Mouse (Mus musculus): ENCODE data around the gene Hist1h1a.
A peak's percentile ranks its signal among the peaks of the same experiment; 100 is the strongest.
"Not testable (repeated sequence)": the region's sequence is repeated elsewhere in the genome, so short reads cannot be mapped to it uniquely, and the experiment has no call there.

The Hist1h1a gene

DNA sequence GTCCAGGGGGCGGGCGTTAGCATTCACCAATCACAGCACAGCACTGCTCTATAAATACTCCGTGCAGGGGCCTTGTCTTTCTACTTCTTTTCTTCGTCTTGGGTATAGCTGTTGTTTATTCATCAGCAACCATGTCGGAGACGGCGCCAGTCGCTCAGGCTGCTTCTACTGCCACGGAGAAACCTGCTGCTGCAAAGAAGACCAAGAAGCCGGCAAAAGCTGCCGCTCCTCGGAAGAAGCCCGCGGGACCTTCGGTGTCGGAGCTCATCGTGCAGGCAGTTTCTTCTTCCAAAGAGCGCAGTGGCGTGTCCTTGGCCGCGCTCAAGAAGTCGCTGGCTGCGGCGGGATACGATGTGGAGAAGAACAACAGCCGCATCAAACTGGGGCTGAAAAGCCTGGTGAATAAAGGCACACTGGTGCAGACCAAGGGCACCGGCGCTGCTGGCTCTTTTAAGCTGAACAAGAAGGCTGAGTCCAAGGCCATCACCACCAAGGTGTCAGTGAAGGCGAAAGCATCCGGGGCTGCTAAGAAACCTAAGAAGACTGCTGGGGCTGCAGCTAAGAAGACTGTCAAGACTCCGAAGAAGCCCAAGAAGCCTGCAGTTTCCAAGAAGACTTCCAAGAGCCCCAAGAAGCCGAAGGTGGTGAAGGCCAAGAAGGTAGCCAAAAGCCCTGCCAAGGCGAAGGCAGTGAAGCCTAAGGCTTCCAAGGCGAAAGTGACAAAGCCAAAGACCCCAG is at the start of gene Hist1h1a:
Gene Hist1h1a (plus strand): TSS at position 81 of the 738 bp plus-strand sequence.
- DNase-seq (ENCODE audit: low spot score), result peak; percentile 83

DNA sequence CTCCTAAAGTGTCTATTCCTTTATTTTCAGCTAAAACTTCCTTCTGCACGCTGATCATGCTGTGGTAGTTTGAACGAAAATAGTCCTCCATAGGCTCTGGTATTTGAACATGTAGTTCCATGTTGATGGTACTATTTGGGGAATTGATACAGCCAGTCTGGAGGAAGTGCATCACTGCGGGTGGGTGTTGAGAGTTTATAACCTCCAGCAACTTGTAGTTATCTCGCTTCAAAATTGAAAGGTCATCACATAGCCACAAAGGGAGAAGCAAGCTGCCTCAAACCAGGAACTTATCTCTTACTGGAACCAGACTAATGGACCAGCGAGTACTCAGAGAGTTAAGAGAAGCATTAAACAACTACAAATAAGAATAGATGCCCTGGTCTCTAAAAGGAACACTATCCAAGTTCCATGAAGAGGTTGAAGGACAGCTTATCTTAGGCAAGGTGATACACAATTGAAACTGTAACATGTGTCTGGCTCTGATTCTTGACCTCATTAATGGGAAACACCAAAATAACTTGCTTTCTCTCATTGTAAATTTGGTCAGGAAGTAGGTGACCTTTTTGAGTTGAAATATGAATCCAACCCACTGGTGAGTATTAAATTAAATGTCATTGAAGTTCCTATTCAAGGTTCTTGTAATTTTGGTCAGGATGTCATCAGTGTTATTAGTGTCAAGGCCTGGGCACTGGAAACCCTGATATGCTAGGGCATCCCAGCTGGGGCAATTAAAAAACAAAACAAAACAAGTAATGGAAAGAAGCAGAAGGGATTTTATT is 47.0 kb upstream of the Hist1h1a start:
- DNase-seq (ENCODE audit: low spot score), result no peak

DNA sequence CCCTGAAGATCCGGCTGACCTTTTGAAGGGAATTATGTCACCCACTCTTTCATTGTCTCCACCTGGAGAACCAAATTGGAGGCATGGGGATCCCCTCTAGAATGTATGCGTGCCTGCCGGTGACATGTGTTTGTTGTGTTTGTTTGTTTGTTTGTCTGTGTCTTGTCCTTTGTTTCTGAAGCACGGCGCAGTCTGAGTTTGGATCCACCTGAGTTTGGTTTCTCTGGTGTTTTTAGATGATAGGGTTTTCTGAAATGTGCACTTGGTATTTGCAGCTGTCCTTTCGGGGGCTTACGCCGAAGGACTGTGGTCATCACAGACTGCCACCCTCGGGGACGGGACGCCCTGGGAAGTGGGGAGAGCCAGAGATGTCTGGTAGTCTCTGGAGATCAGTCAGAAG is 46.3 kb upstream of the Hist1h1a start:
- no peak for DNase-seq (ENCODE audit: low spot score)

DNA sequence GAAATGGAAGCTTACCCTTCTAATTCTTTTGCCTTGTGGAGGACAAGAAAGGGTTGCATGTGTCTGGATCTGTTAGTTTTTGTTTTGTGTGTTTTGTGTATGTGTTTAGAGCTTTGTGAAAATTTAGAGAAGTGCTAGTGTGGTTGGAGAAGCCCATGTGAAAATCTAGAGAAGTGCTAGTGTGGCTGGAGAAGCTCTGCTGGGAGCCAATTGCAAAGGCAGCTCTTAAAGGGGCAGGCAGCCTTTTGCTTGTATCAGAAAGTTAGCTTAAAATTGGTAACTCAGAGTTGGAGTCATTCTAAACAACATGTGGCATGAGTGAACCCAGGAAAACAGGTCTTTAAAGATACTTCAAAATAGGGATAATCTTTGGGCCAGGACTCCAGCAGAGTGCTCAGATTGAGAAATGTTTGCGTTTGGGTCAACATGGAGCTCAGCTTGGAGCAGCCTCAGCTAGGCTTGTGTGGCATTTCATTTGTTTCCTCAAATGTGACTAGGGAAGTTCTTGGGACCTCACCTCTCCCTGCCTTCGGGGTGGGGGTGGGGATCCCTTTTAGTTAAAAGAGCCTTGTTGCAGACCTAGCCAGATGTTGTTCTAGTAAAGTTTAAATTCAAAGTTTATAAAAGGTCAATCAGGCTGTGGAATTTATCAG is 45.7 kb upstream of the Hist1h1a start:
- not testable (repeated sequence) for DNase-seq (ENCODE audit: low spot score)

DNA sequence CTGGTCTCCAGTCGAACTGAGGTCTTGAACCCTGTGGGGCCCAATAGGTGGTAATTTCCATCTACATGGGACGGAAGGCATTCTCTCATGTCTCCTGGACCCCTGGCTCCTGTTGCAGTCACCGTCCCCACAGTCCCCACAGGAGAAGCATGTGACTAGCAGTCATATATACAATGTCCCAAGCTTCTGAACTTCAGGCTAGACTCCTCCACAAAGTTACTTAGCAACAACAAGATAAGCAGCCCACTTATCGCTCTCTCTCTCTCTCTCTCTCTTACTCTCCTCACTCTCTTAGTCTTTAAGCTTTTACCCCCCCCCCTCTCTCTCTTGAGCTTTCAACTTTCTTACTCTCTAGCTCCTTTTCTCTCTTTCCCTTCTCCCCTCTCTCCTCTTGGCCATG is 39.2 kb upstream of the Hist1h1a start:
- no peak for DNase-seq (ENCODE audit: low spot score)

DNA sequence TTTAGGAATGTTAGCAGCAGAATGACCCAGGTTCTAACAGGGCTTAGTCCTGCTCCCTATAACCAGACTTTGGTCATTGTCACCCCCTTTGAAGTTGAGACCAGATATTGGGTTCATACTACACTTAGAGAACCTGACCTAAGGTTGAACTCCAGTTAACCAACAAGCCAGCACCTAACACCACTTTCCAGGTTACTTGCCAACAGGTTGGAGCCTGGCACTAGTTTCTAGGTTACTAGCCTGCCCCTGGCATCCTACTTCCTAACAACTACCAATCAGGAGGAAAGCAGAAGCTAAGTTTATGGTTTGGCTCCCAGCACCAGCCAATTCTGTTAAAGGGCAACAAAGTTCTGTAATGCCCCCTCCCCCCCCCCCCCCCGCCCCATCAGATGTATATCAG is 38.3 kb upstream of the Hist1h1a start:
- no peak for DNase-seq (ENCODE audit: low spot score)

DNA sequence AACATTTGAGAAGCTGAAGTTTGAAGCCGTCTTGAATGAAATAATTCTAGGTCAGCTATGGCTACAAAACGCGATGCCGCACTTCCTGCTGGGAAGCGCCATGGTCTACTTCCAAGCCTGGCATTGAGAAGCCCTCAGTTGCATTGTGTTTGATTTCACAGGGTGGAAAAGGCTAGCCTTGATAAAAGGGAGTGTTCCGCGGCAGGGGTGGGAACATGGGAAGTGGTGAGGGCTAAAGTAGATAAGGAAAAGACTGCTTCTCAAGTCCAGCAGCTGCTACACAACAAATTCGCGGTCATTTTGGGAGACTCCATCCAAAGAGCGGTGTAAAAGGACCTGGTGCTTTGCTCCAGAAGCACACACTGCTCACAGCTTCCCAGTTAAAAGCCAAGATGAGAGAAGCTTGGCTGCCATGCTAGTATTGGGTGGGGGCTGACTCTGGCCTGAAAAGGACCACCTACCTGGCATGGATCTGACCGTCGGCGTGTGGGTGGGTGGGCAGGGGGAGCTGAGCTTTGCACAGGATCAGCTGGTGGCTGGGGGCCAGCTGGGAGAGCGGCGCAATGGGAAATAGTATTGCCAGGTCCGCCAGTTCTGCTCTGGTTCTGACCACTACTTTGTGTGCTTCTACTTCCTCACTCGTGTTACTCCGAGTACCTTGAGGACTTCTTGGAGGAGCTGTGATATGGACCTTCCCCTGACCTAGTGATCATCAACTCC is 34.8 kb upstream of the Hist1h1a start:
- no peak for DNase-seq (ENCODE audit: low spot score)

DNA sequence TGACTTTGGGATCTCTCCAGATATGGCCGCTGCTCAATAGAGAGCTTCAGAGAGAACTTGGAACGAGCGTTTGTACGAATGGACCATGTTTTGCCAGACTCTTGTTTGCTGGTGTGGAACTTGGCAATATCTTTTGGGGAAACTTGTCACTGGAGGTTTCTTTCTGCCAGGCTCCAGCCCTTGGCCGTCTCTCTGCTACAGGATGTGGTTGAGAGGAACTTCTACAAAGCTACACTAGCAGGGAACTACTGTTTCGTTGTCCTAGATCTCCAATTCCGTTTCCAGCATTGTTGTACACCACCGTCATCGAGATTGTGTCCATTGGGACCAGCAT is 34.3 kb upstream of the Hist1h1a start:
- no peak for DNase-seq (ENCODE audit: low spot score)

DNA sequence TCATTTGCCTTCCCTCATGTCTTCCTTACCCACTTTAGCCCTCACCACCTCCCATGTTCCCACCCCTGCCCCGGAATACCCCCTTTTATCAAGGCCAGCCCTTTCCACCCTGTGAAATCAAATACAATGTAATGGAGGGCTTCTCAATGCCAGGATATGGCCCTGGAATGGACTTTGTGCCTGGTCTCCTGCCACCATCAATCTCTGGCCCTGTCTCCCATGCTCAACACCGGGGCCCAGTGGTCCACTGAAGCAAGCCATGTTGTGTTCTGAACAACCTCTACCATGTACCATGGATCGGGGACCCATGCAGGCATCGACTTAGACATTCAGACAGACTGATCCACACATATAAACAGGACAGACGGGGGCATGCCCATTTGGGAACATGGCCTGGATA is 33.8 kb upstream of the Hist1h1a start:
- no peak for DNase-seq (ENCODE audit: low spot score)

DNA sequence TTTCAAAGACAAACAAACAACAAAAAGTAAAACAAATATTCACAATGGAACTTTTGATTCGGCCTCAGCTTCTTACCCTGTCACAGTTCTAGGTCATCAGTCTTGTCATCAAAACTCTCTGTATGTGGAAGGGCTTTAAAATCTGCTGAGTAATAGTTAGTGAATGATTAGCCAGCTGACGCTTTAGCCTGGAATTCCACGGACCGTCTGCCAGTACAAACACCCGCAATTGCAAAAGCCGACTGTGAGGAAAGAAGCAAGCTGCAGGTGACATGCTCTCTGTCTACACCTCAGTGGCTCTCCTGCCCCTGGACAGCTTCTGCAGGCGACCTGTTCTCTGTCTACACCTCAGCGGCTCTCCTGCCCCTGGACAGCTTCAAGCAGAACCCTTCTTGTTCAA is 33.0 kb upstream of the Hist1h1a start:
- DNase-seq (ENCODE audit: low spot score), result no peak

DNA sequence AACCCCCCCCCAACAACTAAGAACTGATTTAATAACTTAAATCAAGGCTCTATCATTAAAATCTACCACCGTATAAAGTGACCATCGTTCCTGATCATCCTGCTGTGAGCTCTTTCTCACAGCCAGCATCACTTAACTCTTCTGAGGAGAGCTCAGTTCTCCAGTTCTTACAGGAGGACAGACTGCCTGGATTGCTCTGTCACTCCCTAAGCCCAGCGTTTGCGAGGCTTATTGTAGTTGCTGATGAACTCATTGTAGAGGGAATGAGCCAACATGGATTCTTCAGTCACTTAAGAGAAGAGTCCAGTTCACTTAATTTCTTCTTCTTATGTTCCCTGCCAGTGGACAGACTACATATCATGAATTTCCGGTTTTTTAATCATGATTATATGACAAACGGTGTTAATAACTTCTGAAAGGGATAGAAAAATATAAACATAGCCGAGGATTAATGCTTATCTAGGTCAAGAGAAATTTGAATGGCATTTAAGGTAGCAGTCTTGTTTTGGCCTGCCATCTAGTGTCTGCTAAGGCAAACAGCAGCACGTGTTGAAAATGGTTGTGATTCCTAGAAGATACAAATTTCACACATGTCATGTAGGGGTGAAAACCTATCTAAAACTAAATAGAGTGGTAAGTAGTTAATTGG is 31.2 kb upstream of the Hist1h1a start:
- peak; percentile 40 for DNase-seq (ENCODE audit: low spot score)

DNA sequence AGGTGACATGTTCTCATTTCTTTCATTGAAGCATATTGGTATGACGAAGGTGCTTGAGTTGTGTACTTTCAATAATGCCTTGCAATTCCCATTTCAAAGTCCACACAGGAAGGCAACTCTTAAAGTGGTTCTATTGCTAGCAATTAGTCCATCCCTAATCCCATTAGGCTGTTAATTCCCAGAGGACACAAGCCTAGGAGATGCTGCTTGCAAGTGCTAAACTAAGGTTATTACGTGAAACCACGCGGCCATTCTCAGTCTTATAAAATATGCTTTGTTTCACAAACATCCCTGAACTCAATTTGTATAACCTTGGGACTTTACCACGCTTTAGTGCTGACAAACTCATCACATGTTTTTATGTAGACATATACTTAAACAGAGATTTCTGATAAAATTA is 26.4 kb upstream of the Hist1h1a start:
- DNase-seq (ENCODE audit: low spot score), result no peak

DNA sequence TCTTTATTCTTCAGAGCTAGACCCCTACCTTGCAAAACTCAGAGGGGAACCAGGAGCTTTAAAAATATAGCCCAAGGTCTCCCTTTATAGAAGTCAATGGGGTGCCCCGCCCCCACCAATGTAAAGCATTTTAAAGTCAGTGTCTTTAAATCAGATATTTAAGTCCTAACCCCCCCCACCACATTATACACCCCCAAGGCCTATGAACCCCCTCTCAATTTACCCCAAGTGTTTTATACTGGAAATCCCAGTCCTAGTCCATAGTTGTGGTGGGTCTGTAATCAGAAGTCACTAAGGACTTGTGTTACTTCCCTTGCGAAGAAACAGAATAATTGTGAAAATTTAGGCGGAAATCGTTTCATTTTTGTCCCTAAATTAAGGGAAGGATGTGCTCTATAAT is 25.4 kb upstream of the Hist1h1a start:
- DNase-seq (ENCODE audit: low spot score), result no peak

DNA sequence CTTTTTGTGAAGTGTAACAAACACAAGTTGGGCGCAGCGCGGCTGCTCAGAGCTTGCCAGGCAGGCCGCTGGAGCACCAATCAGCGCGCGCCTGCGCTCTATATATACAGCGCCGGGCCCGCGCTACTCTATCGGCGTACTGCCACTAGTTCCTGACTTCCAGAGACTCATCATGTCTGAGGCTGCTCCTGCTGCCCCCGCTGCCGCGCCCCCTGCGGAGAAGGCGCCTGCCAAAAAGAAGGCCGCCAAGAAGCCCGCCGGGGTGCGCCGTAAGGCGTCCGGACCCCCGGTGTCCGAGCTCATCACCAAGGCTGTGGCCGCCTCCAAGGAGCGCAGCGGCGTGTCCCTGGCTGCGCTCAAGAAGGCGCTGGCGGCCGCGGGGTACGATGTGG is 24.8 kb upstream of the Hist1h1a start, which contains the start of gene Hist1h1c:
Gene Hist1h1c (plus strand): TSS at position 132 of the 392 bp plus-strand sequence.
- DNase-seq (ENCODE audit: low spot score), result peak; percentile 92

DNA sequence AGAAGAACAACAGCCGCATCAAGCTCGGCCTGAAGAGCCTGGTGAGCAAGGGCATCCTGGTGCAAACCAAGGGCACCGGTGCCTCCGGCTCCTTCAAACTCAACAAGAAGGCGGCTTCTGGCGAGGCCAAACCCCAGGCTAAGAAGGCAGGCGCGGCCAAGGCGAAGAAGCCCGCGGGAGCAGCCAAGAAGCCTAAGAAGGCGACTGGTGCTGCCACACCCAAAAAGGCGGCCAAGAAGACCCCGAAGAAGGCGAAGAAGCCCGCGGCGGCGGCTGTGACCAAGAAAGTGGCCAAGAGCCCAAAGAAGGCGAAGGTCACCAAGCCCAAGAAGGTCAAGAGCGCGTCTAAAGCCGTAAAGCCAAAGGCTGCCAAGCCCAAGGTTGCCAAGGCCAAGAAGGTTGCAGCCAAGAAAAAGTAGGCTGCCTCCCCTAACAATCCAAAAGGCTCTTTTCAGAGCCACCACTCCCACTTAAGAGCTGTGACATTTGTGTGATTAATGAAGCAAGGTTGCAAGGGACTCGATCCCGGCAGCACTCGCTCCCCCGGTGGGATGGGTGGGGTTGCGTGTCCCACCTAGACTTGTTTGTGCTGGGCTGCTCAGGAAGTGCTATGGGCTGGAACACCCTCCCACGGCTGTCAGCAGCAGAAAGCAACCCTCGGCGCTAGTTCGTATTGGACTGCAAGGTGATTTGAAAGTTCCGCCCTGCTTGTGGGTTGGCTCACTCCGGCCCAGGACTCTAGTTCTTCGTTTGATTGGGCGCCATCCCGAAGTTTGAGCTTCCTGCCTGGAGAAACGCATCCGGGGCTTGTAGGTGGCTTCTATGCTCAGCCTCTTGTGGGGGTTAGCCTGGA is 24.2 kb upstream of the Hist1h1a start:
- DNase-seq (ENCODE audit: low spot score), result peak; percentile 93

DNA sequence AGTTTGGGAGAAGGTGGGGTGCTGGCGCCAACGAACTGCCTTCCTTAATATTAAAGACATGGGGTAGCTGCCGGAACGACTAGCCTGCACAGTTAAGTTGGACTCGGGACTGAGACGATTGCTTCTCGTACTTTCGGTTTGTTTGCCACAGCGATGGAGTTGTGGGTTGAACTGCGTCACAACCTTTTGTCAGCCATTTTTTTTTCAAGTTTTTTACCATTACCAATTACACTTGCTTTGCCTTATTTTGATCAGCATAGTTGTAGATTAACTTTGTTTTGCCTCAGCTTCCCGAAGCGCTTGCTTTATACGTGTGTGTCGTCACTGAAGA is 23.6 kb upstream of the Hist1h1a start:
- DNase-seq (ENCODE audit: low spot score), result no peak

DNA sequence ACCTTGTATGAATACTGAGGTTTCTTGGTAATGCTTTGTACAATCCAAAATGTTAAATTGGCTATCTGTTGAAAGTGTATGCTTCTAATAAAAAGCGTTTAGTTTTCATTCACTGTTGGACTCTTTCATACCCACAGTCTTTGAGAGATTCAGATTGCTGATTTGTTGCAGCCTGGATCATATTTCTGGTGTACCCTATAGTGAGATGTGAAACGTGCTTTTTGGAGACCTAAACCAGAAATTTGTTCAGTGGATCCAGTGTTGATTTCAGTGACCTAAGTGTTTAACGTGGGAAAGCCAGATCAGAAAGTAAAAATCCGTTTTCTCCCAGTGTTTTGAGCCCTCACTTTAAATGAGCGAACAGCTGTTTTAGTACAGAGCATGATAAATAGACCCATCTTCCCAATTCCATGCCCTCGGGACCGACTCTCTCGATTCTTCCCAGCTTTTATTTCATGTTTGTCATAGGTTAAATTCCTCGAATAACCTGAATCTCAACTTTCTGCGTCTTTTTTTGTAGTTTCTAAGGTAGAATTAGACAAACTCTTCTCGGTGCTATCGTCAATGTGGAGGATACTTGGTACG is 23.1 kb upstream of the Hist1h1a start:
- DNase-seq (ENCODE audit: low spot score), result no peak

DNA sequence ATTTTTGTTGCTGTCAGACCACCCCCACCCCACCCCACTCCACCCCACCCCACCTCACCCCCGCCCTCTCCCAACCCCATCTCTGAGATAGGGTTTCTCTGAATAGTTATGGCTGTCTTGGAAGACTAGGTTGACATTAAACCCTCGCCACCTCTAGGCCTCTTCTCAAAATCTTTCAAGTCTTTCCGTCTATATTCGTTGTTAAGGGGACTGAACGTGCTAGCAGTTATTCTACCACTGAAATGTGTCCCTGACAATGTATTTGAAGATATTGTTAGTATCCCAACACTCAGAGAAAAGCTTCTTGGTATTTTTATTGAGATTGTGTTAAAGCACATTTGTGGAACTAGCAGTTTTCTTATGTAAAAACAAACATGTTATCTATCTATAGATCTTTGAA is 22.6 kb upstream of the Hist1h1a start:
- no peak for DNase-seq (ENCODE audit: low spot score)

DNA sequence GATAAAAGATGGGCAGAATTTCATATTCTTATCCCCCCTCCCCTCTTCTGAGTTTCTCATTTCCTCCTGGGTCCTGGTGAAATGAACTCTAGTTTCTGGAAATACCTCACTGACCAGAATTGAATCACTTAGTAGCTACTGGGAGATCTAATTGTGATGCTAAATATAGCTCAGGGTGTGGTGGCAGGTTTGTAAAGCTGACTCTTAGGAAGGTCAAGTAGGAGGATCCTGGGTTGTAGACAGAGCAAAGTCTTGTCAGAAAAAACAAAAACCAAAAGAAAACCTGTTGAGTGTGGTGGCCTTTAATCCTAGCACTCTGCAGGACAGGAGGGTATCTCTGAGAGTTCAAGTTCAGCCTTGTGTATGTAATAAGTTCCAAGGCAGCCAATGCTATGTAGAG is 21.5 kb upstream of the Hist1h1a start:
- DNase-seq (ENCODE audit: low spot score), result no peak

DNA sequence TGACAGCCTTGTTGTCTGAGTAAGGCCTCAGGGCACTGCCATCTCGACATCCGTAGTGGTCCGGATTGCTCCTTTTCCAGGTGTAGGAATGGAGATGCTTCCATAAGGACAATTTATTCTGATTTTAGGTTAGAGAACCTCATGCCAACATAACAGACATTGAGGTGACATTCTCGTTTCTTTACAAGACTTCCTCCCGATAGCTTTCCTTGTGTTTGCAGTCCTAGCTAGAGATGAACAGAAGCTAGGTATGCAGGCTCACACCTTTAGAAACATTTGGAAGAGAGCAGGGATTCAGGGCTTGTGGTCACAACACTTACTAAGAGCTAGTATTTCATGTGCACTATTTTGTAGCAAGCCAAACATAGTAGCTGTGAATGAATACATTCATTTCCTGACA is 20.3 kb upstream of the Hist1h1a start:
- DNase-seq (ENCODE audit: low spot score), result no peak

DNA sequence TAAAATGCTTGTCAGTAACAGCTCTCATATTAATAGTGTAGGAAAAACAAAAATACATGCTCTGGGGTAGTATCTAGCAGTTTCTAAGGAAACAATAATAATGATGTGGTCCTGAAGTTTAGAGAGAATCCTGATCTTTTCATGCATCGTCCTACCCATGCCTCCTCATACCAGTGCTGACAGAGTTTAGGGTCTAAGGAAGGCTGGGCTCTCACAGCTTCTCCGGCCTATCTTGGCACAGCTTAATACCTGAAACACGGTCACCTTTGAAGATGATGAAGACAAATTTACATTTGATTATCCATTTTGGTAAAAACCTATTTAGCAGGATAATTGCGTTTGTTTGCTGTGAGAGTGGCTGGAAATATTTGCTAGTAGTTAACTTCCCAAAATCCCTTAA is 19.5 kb upstream of the Hist1h1a start:
- no peak for DNase-seq (ENCODE audit: low spot score)

Measured in T-cell, adult 2 months (primary cell).